Mouse (Mus musculus) bone marrow, adult 2 months (tissue): ENCODE measurements around the gene Pdia5. TPM values are rescaled to one million over a fixed set of nuclear protein-coding genes. Genes with fewer than 3 reads are reported as not detected.

Experiments
- H3K27ac ChIP-seq: fragments of 200-500 bp; 2 replicates; pipeline ENCODE4 v1.5.1; 2012; ENCODE audit warnings: low read depth, mild to moderate bottlenecking, control low read depth, inconsistent platforms, low read length; ENCODE audit not compliant: control insufficient read depth, poor library complexity, insufficient read depth
- H3K4me1 ChIP-seq: fragments of 200-500 bp; 2 replicates; pipeline ENCODE4 v1.6.1; 2011; ENCODE audit warnings: low read length; ENCODE audit not compliant: control insufficient read depth, insufficient read depth
- H3K4me3 ChIP-seq: fragments of 200-500 bp; replicated peaks from 2 replicates; pipeline ENCODE3; 2011; ENCODE audit warnings: mild to moderate bottlenecking, low read depth, low read length, control low read depth; ENCODE audit not compliant: control insufficient read depth
- CTCF ChIP-seq: fragments of 200-500 bp; IDR thresholded peaks from 2 replicates; pipeline ENCODE4 v1.5.1; 2011; ENCODE audit warnings: low read length, control low read depth; ENCODE audit not compliant: control insufficient read depth, insufficient read depth
- POLR2A ChIP-seq: fragments of 200-500 bp; IDR thresholded peaks from 2 replicates; pipeline ENCODE4 v1.6.1; 2011; ENCODE audit warnings: low read depth, mild to moderate bottlenecking, control low read depth, low read length, borderline replicate concordance; ENCODE audit not compliant: control insufficient read depth
- WGBS: fragments of 180-500 bp; shearing (Covaris S2); methylation state at CpG from one replicate; pipeline ENCODE4 v1.1.7; 2018; 5-methylcytosine and 5-hydroxymethylcytosine counted together
- polyA plus RNA-seq: library from polyadenylated mRNA; stranded (reverse); fragments of >200 nt; gene quantifications from 2 replicates; pipeline ENCODE4 v1.2.4, GENCODE M21; 2011; ENCODE audit warnings: low replicate concordance; ENCODE audit not compliant: missing spikeins, insufficient read depth, insufficient read length

Pdia5 gene
- polyA plus RNA-seq, 1 experiment = 6.6 TPM

- no peak overlapping the region for H3K4me3 ChIP-seq
- no peak overlapping the region for H3K27ac ChIP-seq
- TF ChIP-seq POLR2A (no peak), CTCF (no peak)
- no peaks in the 10 kb centered on the region for H3K4me1 ChIP-seq
- 85% methylated on average over 9 of the region's 9 CpGs for WGBS
Measured at GRCm38 (mm10) chr16:35441346-35442025, 49.2 kb downstream of the Pdia5 start.

GRCm38 (mm10) chr16:35439046-35439445 is 51.6 kb downstream of the Pdia5 start:
- Histone ChIP-seq H3K27ac (no peak overlapping the region), H3K4me3 (no peak overlapping the region), H3K4me1 (no peaks in the 10 kb centered on the region)
- TF ChIP-seq CTCF (no peak), POLR2A (no peak)
- WGBS = 83% methylated on average over 1 of the region's 1 CpGs

GRCm38 (mm10) chr16:35431608-35432007 is 59.1 kb downstream of the Pdia5 start:
- Histone ChIP-seq H3K4me3 (no peak overlapping the region), H3K27ac (no peak overlapping the region), H3K4me1 (no peaks in the 10 kb centered on the region)
- WGBS = 86% methylated on average over 4 of the region's 4 CpGs
- no peak for TF ChIP-seq CTCF
- TF ChIP-seq POLR2A = no peak

- no peak overlapping the region for H3K4me3 ChIP-seq
- TF ChIP-seq POLR2A = no peak
- TF ChIP-seq CTCF = no peak
- WGBS = 81% methylated on average over 4 of the region's 4 CpGs
- H3K27ac ChIP-seq = no peak overlapping the region
- no peaks in the 10 kb centered on the region for H3K4me1 ChIP-seq
Measured at GRCm38 (mm10) chr16:35424926-35425325, 65.7 kb downstream of the Pdia5 start.

GRCm38 (mm10) chr16:35423250-35424139 is 67.2 kb downstream of the Pdia5 start:
- no peak overlapping the region for H3K27ac ChIP-seq
- WGBS = 87% methylated on average over 18 of the region's 18 CpGs
- H3K4me3 ChIP-seq = no peak overlapping the region
- TF ChIP-seq CTCF (no peak), POLR2A (no peak)
- no peaks in the 10 kb centered on the region for H3K4me1 ChIP-seq

GRCm38 (mm10) chr16:35422705-35423104 is 68.0 kb downstream of the Pdia5 start:
- Histone ChIP-seq H3K4me3 (no peak overlapping the region), H3K27ac (no peak overlapping the region), H3K4me1 (no peaks in the 10 kb centered on the region)
- 88% methylated on average over 8 of the region's 8 CpGs for WGBS
- TF ChIP-seq CTCF (no peak), POLR2A (no peak)

GRCm38 (mm10) chr16:35422141-35422540 is 68.5 kb downstream of the Pdia5 start:
- no peaks in the 10 kb centered on the region for H3K4me1 ChIP-seq
- no peak overlapping the region for H3K27ac ChIP-seq
- WGBS = 83% methylated on average over 4 of the region's 4 CpGs
- H3K4me3 ChIP-seq = no peak overlapping the region
- TF ChIP-seq POLR2A (no peak), CTCF (0 out of 2 replicates have a peak, but pooled peaks have one; percentile 3)

GRCm38 (mm10) chr16:35414616-35415015 is 76.1 kb downstream of the Pdia5 start:
- no peaks in the 10 kb centered on the region for H3K4me1 ChIP-seq
- TF ChIP-seq CTCF = no peak
- no peak for TF ChIP-seq POLR2A
- H3K27ac ChIP-seq = no peak overlapping the region
- WGBS = 75% methylated on average over 5 of the region's 5 CpGs
- no peak overlapping the region for H3K4me3 ChIP-seq
